Mouse (Mus musculus) Patski (cell line): ENCODE measurements around the gene Cntnap2. TPM values are rescaled to one million over a fixed set of nuclear protein-coding genes. Genes with fewer than 3 reads are reported as not detected.

Source experiments
- ATAC-seq: fragments of 100-300 bp; one replicate; pipeline ENCODE4 v1.8.0; 2021
- CTCF ChIA-PET: fragments of 350-600 bp; sonication (Branson Sonifier 250); formaldehyde crosslinking; loops from one replicate; lab custom pipeline; 2022; ENCODE audit warnings: inconsistent platforms; lab: Charles Lee
- POLR2A ChIA-PET: fragments of 350-600 bp; sonication (Branson Sonifier 250); formaldehyde crosslinking; loops from one replicate; lab custom pipeline; 2022; ENCODE audit warnings: antibody characterized with exemption, inconsistent platforms; lab: Charles Lee
- DNase-seq: peaks from one replicate; pipeline ENCODE4 v3.0.0-alpha.2; 2011; ENCODE audit warnings: low read depth, low spot score
- H3K27me3 ChIP-seq: fragments of 371-371 bp; one replicate; pipeline ENCODE4 v1.5.1; 2021
- CTCF ChIP-seq: fragments of 100-300 bp; IDR thresholded peaks from one replicate; pipeline ENCODE4 v1.5.1; 2021
- in situ Hi-C: fragments of 300-500 bp; cut with MboI; formaldehyde crosslinking; loops from 3 replicates; pipeline ENCODE4 v1.11.1; 2018; ENCODE audit warnings: low pct_unique_long_range_greater_than_20kb, mixed read lengths
- polyA plus RNA-seq: library from polyadenylated mRNA; unstranded; gene quantifications from one replicate; pipeline ENCODE4 v1.2.3, GENCODE M21; 2021

Cntnap2 gene
- polyA plus RNA-seq, 1 experiment from 2014 or later, result 0.01 TPM

GRCm38 (mm10) chr6:45327952-45328485, 268.9 kb downstream of the Cntnap2 start:
- DNase-seq, result no peak
- ChIA-PET POLR2A (no interaction called here), CTCF (no interaction called here)
- H3K27me3 ChIP-seq, result no peaks in the 10 kb centered on the region
- no peak for TF ChIP-seq CTCF
- no peak for ATAC-seq
- in situ Hi-C loops, result loop anchor here (5.0 kb wide), 1 partner anchor 1629 kb away; no protein-coding TSS in a partner anchor

DNA sequence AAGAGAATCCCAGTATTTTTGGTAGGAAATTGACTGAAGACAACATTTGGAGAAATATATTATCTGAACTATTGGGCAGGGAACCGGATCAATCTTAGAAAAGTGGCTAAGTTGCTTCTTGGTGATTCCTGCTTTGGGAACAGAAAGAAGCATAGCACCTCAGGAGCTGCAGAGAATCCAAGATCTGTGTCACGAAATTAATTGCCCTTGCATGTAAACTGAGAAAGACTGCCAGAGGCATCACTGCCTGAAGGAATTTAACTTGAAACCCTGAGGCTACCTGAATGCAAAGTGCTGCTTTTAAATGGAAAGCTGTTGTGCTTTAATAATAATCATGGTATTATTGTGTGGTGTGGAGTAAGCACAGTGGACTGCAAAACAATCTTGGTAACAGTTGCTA, 286.2 kb downstream of the Cntnap2 start:
- no peak for DNase-seq
- in situ Hi-C loops, result no loop called here
- no peaks in the 10 kb centered on the region for H3K27me3 ChIP-seq
- ChIA-PET CTCF (no interaction called here), POLR2A (no interaction called here)
- no peak for ATAC-seq
- no peak for TF ChIP-seq CTCF

- no peak for TF ChIP-seq CTCF
- in situ Hi-C loops, result no loop called here
- no peaks in the 10 kb centered on the region for H3K27me3 ChIP-seq
- no peak for ATAC-seq
- ChIA-PET CTCF (no interaction called here), POLR2A (no interaction called here)
- DNase-seq, result no peak
Measured at GRCm38 (mm10) chr6:45345953-45346352, 286.8 kb downstream of the Cntnap2 start.

DNA sequence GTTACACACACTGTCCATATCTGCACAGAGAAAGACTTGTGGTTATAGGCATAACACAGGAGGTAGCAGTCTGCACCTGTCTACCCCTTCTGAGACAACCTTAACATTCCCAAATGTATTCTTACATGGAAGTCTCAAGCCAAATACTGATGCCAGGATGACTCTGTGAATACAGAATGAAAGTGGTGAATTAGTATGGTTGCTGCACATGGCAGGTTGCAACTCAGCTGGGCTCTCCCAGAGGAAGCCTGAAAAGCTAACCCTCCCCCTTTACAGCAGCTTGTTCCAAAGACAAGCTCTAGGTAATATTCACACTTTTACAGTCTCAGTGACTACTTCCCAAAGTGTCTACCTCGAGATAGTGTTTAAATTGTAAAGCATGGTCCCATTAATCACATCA, 307.3 kb downstream of the Cntnap2 start:
- DNase-seq (no peak), ATAC-seq (no peak)
- in situ Hi-C loops, result no loop called here
- no peaks in the 10 kb centered on the region for H3K27me3 ChIP-seq
- ChIA-PET POLR2A (no interaction called here), CTCF (interaction anchor here (1.6 kb wide), 1 partner anchor 10 kb away, joined by 3 read pairs; no protein-coding TSS in a partner anchor)
- no peak for TF ChIP-seq CTCF

DNA sequence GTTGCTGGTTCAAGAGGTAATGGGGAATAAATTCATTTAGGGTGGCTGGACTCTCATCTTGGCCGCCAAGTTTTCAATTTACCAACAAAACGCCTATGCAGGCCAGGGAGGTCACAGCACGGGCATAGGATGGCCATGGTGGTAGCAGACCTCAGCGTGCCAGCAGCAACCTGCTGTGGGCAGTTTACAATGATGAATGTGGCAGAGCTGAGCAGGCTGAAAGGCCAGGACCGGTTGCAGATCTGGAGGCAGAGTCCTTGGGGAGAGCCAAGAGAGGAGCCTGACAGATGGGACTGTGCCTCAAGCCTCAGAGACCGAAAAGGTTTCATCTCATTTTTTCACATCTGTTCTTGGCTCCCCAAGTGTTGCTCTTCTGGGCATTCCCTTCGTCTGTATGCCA, 322.0 kb downstream of the Cntnap2 start:
- in situ Hi-C loops, result no loop called here
- POLR2A ChIA-PET, result no interaction called here
- CTCF ChIA-PET, result no interaction called here
- no peaks in the 10 kb centered on the region for H3K27me3 ChIP-seq
- TF ChIP-seq CTCF, result no peak
- ATAC-seq, result no peak
- no peak for DNase-seq

GRCm38 (mm10) chr6:45389034-45389433, 329.9 kb downstream of the Cntnap2 start:
- POLR2A ChIA-PET, result no interaction called here
- in situ Hi-C loops, result no loop called here
- DNase-seq (no peak), ATAC-seq (no peak)
- TF ChIP-seq CTCF, result no peak
- no peaks in the 10 kb centered on the region for H3K27me3 ChIP-seq
- CTCF ChIA-PET, result no interaction called here

DNA sequence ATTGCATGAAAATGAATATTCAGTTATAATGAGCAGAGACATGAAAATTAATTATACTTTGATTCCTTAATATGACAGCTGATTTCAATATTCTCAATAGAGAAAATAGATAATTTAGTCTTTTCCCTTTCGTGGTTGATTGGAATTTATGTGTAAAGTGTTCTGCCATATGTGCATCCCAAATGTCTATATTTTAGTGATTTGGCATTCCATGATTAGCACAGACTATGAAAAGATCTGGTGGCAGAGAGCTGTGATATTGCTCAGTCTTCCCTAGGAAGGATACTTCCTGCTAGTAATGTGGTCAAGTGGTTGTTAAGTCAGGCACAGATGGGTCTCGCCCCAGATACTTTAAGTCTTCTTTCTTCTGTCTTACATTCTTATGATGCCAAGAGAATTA, 354.5 kb downstream of the Cntnap2 start:
- H3K27me3 ChIP-seq, result no peaks in the 10 kb centered on the region
- ChIA-PET POLR2A (no interaction called here), CTCF (no interaction called here)
- DNase-seq (no peak), ATAC-seq (no peak)
- no peak for TF ChIP-seq CTCF
- in situ Hi-C loops, result no loop called here

- DNase-seq (no peak), ATAC-seq (no peak)
- CTCF ChIA-PET, result no interaction called here
- no peaks in the 10 kb centered on the region for H3K27me3 ChIP-seq
- TF ChIP-seq CTCF, result no peak
- in situ Hi-C loops, result no loop called here
- POLR2A ChIA-PET, result no interaction called here
Measured at GRCm38 (mm10) chr6:45455424-45455823, 396.3 kb downstream of the Cntnap2 start.

GRCm38 (mm10) chr6:45518221-45518620, 459.1 kb downstream of the Cntnap2 start:
- no peak for ATAC-seq

GRCm38 (mm10) chr6:45536999-45537398, 477.8 kb downstream of the Cntnap2 start:
- ChIA-PET POLR2A (no interaction called here), CTCF (no interaction called here)
- in situ Hi-C loops, result no loop called here
- DNase-seq, result no peak
- H3K27me3 ChIP-seq, result no peaks in the 10 kb centered on the region
- TF ChIP-seq CTCF, result no peak
- ATAC-seq, result no peak

More at GRCm38 (mm10) chr6:45518221-45518620, 459.1 kb downstream of the Cntnap2 start:
- no peak for TF ChIP-seq CTCF
- no peaks in the 10 kb centered on the region for H3K27me3 ChIP-seq
- POLR2A ChIA-PET, result no interaction called here
- in situ Hi-C loops, result no loop called here
- no peak for DNase-seq
- CTCF ChIA-PET, result no interaction called here

DNA sequence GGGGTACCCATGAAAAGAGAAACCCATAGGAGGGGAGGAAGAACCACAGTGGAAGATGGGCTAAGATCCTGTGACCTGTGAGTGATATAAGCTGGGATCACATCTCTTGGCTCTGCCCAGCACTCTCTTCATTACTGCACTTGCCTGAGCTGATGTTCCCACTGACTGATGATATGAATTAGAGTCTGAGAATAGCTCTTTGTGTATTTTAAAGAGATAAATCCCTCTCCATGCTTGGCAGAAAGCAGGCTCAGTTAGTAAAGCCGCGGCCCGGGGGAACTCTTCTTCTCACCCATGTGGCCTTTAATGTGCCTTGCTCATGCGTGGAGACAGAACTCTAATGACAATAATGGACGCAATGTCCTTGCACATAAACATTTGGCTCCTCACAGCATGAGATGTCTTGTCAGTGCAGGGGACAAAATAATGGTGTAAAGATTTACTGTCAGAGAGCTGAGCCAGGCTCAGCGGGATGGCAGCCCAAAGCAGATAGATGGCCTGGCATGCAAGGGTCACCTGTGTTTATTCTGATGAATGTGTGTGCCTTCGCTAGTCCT, 485.2 kb downstream of the Cntnap2 start:
- no peak for TF ChIP-seq CTCF
- POLR2A ChIA-PET, result no interaction called here
- CTCF ChIA-PET, result no interaction called here
- DNase-seq (no peak), ATAC-seq (no peak)
- no peaks in the 10 kb centered on the region for H3K27me3 ChIP-seq
- in situ Hi-C loops, result no loop called here

- TF ChIP-seq CTCF, result no peak
- in situ Hi-C loops, result no loop called here
- ChIA-PET CTCF (interaction anchor here (1.4 kb wide), 1 partner anchor 11 kb away, joined by 5 read pairs; no protein-coding TSS in a partner anchor), POLR2A (no interaction called here)
- DNase-seq (no peak), ATAC-seq (no peak)
- H3K27me3 ChIP-seq, result no peaks in the 10 kb centered on the region
Measured at GRCm38 (mm10) chr6:45559724-45560123, 500.6 kb downstream of the Cntnap2 start.
